In the genomic region with DNA sequence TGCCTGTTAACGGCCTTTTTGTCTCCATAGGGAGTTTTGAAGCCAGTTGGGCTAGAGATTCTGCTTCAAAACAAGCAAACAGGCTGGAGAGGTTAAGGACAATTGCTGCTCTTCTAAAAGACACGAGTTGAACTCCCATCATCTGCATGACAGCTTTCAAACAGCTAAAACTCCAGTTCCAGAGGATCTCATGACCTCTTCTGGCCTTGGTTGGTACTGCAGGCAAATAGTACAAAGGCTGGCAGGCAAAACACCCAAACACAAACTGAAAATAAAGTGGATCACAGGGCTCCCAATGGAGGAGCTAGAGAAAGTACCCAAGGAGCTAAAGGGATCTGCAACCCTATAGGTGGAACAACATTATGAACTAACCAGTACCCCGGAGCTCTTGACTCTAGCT, we compare ENCODE assay signal across 9 mouse cellular contexts. TPM values are rescaled to one million over a fixed set of nuclear protein-coding genes. Genes with fewer than 3 reads are reported as not detected.
A peak's percentile ranks its signal among the peaks of the same experiment; 100 is the strongest.
DNase-seq lines count a peak whose midpoint lies in the region; ATAC-seq and TF ChIP-seq lines count a peak whose summit lies in the region.
"Had no signal": no experiment of that assay in that cellular context is flagged by ENCODE, and none has a peak within 500 bp of the region (broad histone marks: within the 10 kb centered on the region; RNA-seq: fewer than 3 reads in every experiment).

No protein-coding gene starts in this region.

- H3K9ac ChIP-seq in intestine, postnatal 0 days (ENCODE audit: low read depth, low read length), result no peak overlapping the region
- no peak overlapping the region for H3K9ac ChIP-seq in intestine, embryonic 15.5 days
- H3K9ac ChIP-seq in MEL (ENCODE audit: control insufficient read depth, low read depth, low read length, poor library complexity, severe bottlenecking), result no peak overlapping the region
- no peak overlapping the region for H3K9ac ChIP-seq in midbrain, postnatal 0 days (replicated peaks; ENCODE audit: low read length, poor library complexity, severe bottlenecking)
- H3K9ac ChIP-seq: embryonic facial prominence, embryonic 13.5 days had no signal

- no peak overlapping the region for H3K27ac ChIP-seq in intestine, postnatal 0 days (ENCODE audit: low read depth, low read length)
- no peak overlapping the region for H3K27ac ChIP-seq in intestine, embryonic 15.5 days
- no peak overlapping the region for H3K27ac ChIP-seq in MEL (ENCODE audit: control insufficient read depth, low read depth, low read length)
- no peak overlapping the region for H3K27ac ChIP-seq in midbrain, postnatal 0 days (ENCODE audit: low read depth, low read length)
- H3K27ac ChIP-seq: embryonic facial prominence, embryonic 13.5 days had no signal

- no peaks in the 10 kb centered on the region for H3K9me3 ChIP-seq in intestine, postnatal 0 days (ENCODE audit: control insufficient read depth)
- no peaks in the 10 kb centered on the region for H3K9me3 ChIP-seq in intestine, embryonic 15.5 days
- no peaks in the 10 kb centered on the region for H3K9me3 ChIP-seq in MEL (replicated peaks; ENCODE audit: insufficient read depth, low read length)
- no peaks in the 10 kb centered on the region for H3K9me3 ChIP-seq in midbrain, postnatal 0 days (ENCODE audit: low read length)
- H3K9me3 ChIP-seq: embryonic facial prominence, embryonic 13.5 days had no signal

- peak; percentile 79 for TF ChIP-seq CTCF in intestine, postnatal 0 days (IDR thresholded peaks at IDR 0.05; ENCODE audit: low read depth)
- peak; percentile 60 to 86 (median 70) for TF ChIP-seq CTCF in MEL (IDR thresholded peaks at IDR 0.05 in 2 of 3, conservative IDR thresholded peaks at IDR 0.05 in 1 of 3; ENCODE audit: control insufficient read depth in 1 of 3, insufficient read depth in 1 of 3, low read depth in 2 of 3, low read length in 3 of 3, poor library complexity in 1 of 3, severe bottlenecking in 1 of 3)
- peak; percentile 79 for TF ChIP-seq CTCF in midbrain, postnatal 0 days (IDR thresholded peaks at IDR 0.05)

- WGBS in intestine, postnatal 0 days, result 13% methylated on average over 2 of the region's 3 CpGs
- WGBS in intestine, embryonic 15.5 days, result 10% methylated on average over 2 of the region's 3 CpGs
- WGBS in midbrain, postnatal 0 days, result 2% methylated on average over 2 of the region's 3 CpGs

- TF ChIP-seq POLR2A in MEL (IDR thresholded peaks at IDR 0.05; ENCODE audit: control insufficient read depth in 1 of 2, insufficient read depth in 1 of 2, low read depth in 1 of 2, low read length in 2 of 2, poor library complexity in 1 of 2), result no peak

- intact Hi-C loops in gastrocnemius, postnatal 14 days (cut with DNase I; ENCODE audit: low total_unique reads), result no loop called here

- peak; percentile 86 for TF ChIP-seq RAD21 in MEL (IDR thresholded peaks at IDR 0.05; ENCODE audit: low read depth, low read length)

- DNase-seq in MEL (ENCODE audit: low read depth, low spot score), result peak; percentile 82
- peak; percentile 59 for DNase-seq in cerebellum, adult 9-10 months
- DNase-seq in gastrocnemius, postnatal 14 days, result peak; percentile 19
- peak; percentile 32 to 52 for DNase-seq in layer of hippocampus, postnatal 36 days
- peak; percentile 47 for DNase-seq in midbrain, postnatal 0 days (ENCODE audit: low spot score)
- DNase-seq in thymus, postnatal 10 days (ENCODE audit: low spot score in 2 of 2), result peak; percentile 21 to 55

- no peaks in the 10 kb centered on the region for H3K4me1 ChIP-seq in intestine, postnatal 0 days (replicated peaks; ENCODE audit: control insufficient read depth, insufficient read depth, low read length)
- no peaks in the 10 kb centered on the region for H3K4me1 ChIP-seq in intestine, embryonic 15.5 days (replicated peaks)
- no peaks in the 10 kb centered on the region for H3K4me1 ChIP-seq in MEL (ENCODE audit: control insufficient read depth in 1 of 2, insufficient read depth in 2 of 2, low read length in 2 of 2)
- no peaks in the 10 kb centered on the region for H3K4me1 ChIP-seq in midbrain, postnatal 0 days (ENCODE audit: insufficient read depth, low read length)
- H3K4me1 ChIP-seq: embryonic facial prominence, embryonic 13.5 days had no signal

- ATAC-seq in intestine, postnatal 0 days, result no peak
- no peak for ATAC-seq in intestine, embryonic 15.5 days
- ATAC-seq in midbrain, postnatal 0 days (ENCODE audit: low FRiP score), result no peak

- H3K4me2 ChIP-seq in intestine, postnatal 0 days (replicated peaks; ENCODE audit: low read depth), result no peak overlapping the region
- no peak overlapping the region for H3K4me2 ChIP-seq in intestine, embryonic 15.5 days (replicated peaks)
- H3K4me2 ChIP-seq in midbrain, postnatal 0 days (ENCODE audit: low read depth, low read length, poor library complexity, severe bottlenecking), result no peak overlapping the region
- H3K4me2 ChIP-seq: embryonic facial prominence, embryonic 13.5 days had no signal

- no peaks in the 10 kb centered on the region for H3K27me3 ChIP-seq in intestine, postnatal 0 days (replicated peaks; ENCODE audit: control insufficient read depth, insufficient read depth, low read length)
- no peaks in the 10 kb centered on the region for H3K27me3 ChIP-seq in intestine, embryonic 15.5 days (replicated peaks)
- no peaks in the 10 kb centered on the region for H3K27me3 ChIP-seq in MEL (ENCODE audit: control insufficient read depth in 1 of 2, insufficient read depth in 2 of 2, low read length in 2 of 2)
- no peaks in the 10 kb centered on the region for H3K27me3 ChIP-seq in midbrain, postnatal 0 days (ENCODE audit: insufficient read depth, low read length)

- no peak for TF ChIP-seq EP300 in MEL (IDR thresholded peaks at IDR 0.05; ENCODE audit: low read depth in 1 of 2, low read length in 2 of 2)

- H3K36me3 ChIP-seq in intestine, postnatal 0 days (ENCODE audit: control insufficient read depth, insufficient read depth), result no peaks in the 10 kb centered on the region
- no peaks in the 10 kb centered on the region for H3K36me3 ChIP-seq in intestine, embryonic 15.5 days
- no peaks in the 10 kb centered on the region for H3K36me3 ChIP-seq in MEL (ENCODE audit: control insufficient read depth in 1 of 2, insufficient read depth in 2 of 2, low read length in 2 of 2)
- no peaks in the 10 kb centered on the region for H3K36me3 ChIP-seq in midbrain, postnatal 0 days (ENCODE audit: insufficient read depth, low read length)
- H3K36me3 ChIP-seq: embryonic facial prominence, embryonic 13.5 days had no signal

- H3K79me2 ChIP-seq in MEL (ENCODE audit: control insufficient read depth, insufficient read depth, low read length, poor library complexity), result no peaks in the 10 kb centered on the region

- no peak overlapping the region for H3K4me3 ChIP-seq in intestine, postnatal 0 days (ENCODE audit: low read depth, low read length)
- H3K4me3 ChIP-seq in intestine, embryonic 15.5 days (replicated peaks), result no peak overlapping the region
- H3K4me3 ChIP-seq in MEL (ENCODE audit: control insufficient read depth in 1 of 2, insufficient read depth in 1 of 2, low read depth in 2 of 2, low read length in 2 of 2), result no peak overlapping the region
- H3K4me3 ChIP-seq in midbrain, postnatal 0 days (ENCODE audit: low read depth, low read length), result no peak overlapping the region
- H3K4me3 ChIP-seq: embryonic facial prominence, embryonic 13.5 days had no signal

TF ChIP-seq in MEL, 35 proteins besides CTCF, POLR2A, EP300 and RAD21:
- peak; percentile 86 for TF ChIP-seq ZC3H11A (IDR thresholded peaks at IDR 0.05; ENCODE audit: low read depth, low read length)
- peak; percentile 87 for TF ChIP-seq SMC3 (IDR thresholded peaks at IDR 0.05; ENCODE audit: low read depth, low read length)
- no peak for TF ChIP-seq USF1 (IDR thresholded peaks at IDR 0.05; ENCODE audit: low read depth, low read length)
- TF ChIP-seq KAT2A (conservative IDR thresholded peaks at IDR 0.05; ENCODE audit: low read depth, low read length), result no peak
- no peak for TF ChIP-seq NELFE (IDR thresholded peaks at IDR 0.05; ENCODE audit: low read depth, low read length)
- TF ChIP-seq TAL1 (IDR thresholded peaks at IDR 0.05; ENCODE audit: low read length), result no peak
- TF ChIP-seq TCF12 (IDR thresholded peaks at IDR 0.05; ENCODE audit: low read depth, low read length), result no peak
- TF ChIP-seq NRF1 (IDR thresholded peaks at IDR 0.05; ENCODE audit: insufficient read depth, low read depth, low read length, poor library complexity, severe bottlenecking), result no peak
- TF ChIP-seq MXI1 (IDR thresholded peaks at IDR 0.05; ENCODE audit: low read depth, low read length), result peak; percentile 46; the same call in 1 of the 2 replicates
- no peak for TF ChIP-seq JUND (IDR thresholded peaks at IDR 0.05; ENCODE audit: low read depth, low read length)
- TF ChIP-seq RCOR1 (IDR thresholded peaks at IDR 0.05; ENCODE audit: low read depth, low read length), result no peak
- no peak for TF ChIP-seq GATA1 (IDR thresholded peaks at IDR 0.05; ENCODE audit: low read depth, low read length)
- TF ChIP-seq HCFC1 (IDR thresholded peaks at IDR 0.05; ENCODE audit: low read depth, low read length), result no peak
TF ChIP-seq in MEL: peak in this region for 3.

RNA-seq across cellular contexts. Expression of gene Pdha1, which starts 31.9 kb away (rescaled TPM):
- 104 and 107 TPM in 2 replicates for polyA plus RNA-seq in intestine, postnatal 0 days (2015; fragmentation: Nextera tagmentation; extraction: Ambion mirVana)
- polyA plus RNA-seq in intestine, embryonic 15.5 days (2015; fragmentation: Nextera tagmentation; extraction: Ambion mirVana), result 141 and 145 TPM in 2 replicates
- 240 and 243 TPM in 2 replicates for total RNA-seq in MEL (2012; rRNA removed)
- polyA plus RNA-seq in MEL (2012; ENCODE audit: insufficient read depth in 1 of 2, insufficient read length in 2 of 2, low read depth in 1 of 2, low replicate concordance in 2 of 2, missing spikeins in 1 of 2), result 100 to 1,000 TPM; 274 to 290 TPM
- total RNA-seq in gastrocnemius, postnatal 14 days (2021), result 100 to 1,000 TPM; 384 to 509 TPM
- 100 to 1,000 TPM; 217 to 238 TPM for total RNA-seq in layer of hippocampus, postnatal 36 days (2021)
- 156 and 178 TPM in 2 replicates for total RNA-seq in midbrain, postnatal 0 days (2014; rRNA removed)
- polyA plus RNA-seq in midbrain, postnatal 0 days (2015; fragmentation: Nextera tagmentation; extraction: Ambion mirVana), result 179 and 195 TPM in 2 replicates

Comparison
In these comparisons a context has a peak if more than half of its experiments do, and no peak if none do; other contexts are left out.
1. DNase-seq: peak in every context shown above with its lines; median percentile 82 in MEL; 59 in cerebellum, adult 9-10 months; 47 in midbrain, postnatal 0 days; 42 in layer of hippocampus, postnatal 36 days; 38 in thymus, postnatal 10 days; 19 in gastrocnemius, postnatal 14 days.